Mouse (Mus musculus): Measurements from ENCODE around the gene Atg2a. TPM values are rescaled to one million over a fixed set of nuclear protein-coding genes. Genes with fewer than 3 reads are reported as not detected.
A peak's percentile ranks its signal among the peaks of the same experiment; 100 is the strongest.

The Atg2a gene
- polyA plus RNA-seq, 1 experiment, result 28.9 TPM

DNA sequence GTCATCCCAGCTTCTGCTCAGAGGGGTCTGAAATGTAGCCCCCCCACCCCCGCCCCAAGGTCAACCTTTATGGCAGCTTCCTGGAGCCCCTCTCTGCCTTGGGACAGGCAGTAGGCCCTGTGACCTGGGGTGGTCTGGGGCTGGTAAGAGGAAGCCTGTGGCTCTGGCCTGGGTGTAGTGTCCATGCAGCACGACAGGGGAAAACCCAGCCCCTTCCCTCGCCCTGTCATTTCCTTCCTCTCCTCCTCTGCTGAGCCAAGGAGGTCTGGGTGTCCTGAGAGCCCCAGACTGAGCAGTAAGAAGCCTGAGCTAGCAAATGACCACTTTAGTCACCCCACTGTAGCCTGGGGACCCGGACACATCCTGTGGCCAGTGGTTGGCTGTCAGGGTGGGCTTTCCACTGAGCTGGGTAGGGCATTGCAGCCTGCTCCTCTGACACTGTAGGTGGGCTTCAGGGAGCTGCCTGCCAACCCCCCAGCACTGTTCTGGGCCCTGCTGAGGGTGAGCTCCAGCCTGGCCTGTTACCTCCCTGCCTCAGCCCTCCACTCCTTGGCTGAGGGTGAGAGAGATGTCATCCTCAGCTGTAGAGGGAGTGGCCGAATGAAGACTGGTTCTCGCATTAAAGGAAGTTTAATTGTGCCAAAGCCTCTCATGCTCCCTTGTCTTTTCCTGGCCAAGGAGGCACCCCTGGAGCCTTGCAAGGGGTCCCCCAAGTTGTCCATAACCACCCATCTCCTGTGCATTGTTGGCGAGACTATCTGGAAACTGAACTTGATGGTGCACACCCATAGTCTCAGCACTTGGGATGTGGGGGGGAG lies 58.2 kb downstream of the Atg2a start:
- Histone ChIP-seq H3K4me3 (ENCODE audit: insufficient read depth, low read length) (no peak overlapping the region), H3K4me1 (ENCODE audit: control insufficient read depth, insufficient read depth, low read length) (no peaks in the 10 kb centered on the region), H3K27ac (ENCODE audit: insufficient read depth, low read length) (peak overlapping the region; percentile 42; the same call in 1 of the 2 replicates)
- TF ChIP-seq CTCF (IDR thresholded peaks at IDR 0.05; ENCODE audit: extremely low read depth, insufficient read depth, low read length) (no peak), POLR2A (IDR thresholded peaks at IDR 0.05; ENCODE audit: extremely low read depth, insufficient read depth, low read length) (no peak)

DNA sequence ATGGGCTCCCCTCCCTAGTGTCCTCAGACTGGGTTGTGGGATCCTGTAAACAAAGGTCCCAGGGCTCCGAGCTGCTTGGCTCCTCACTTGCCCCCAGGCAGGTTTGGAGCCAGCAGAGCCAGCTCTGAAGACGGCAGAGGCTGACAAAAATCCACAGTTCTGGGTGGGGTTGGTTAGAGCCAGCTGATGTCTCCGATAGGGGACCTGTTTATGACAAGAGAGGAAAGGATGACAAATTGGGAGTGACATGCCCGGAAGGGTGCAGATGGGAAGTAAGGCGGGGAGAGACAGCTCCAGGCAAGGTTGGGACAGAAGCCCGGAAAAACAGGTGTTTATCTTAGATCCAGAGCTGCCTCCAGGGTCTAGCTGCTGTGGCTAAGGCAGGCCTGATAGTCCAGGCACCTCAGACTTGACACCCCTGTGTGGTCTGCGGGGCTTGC lies 59.0 kb downstream of the Atg2a start:
- Histone ChIP-seq H3K4me3 (ENCODE audit: insufficient read depth, low read length) (no peak overlapping the region), H3K4me1 (ENCODE audit: control insufficient read depth, insufficient read depth, low read length) (no peaks in the 10 kb centered on the region), H3K27ac (ENCODE audit: insufficient read depth, low read length) (no peak overlapping the region)
- TF ChIP-seq CTCF (IDR thresholded peaks at IDR 0.05; ENCODE audit: extremely low read depth, insufficient read depth, low read length) (no peak), POLR2A (IDR thresholded peaks at IDR 0.05; ENCODE audit: extremely low read depth, insufficient read depth, low read length) (no peak)

- Histone ChIP-seq H3K27ac (ENCODE audit: insufficient read depth, low read length) (no peak overlapping the region), H3K4me1 (ENCODE audit: control insufficient read depth, insufficient read depth, low read length) (no peaks in the 10 kb centered on the region), H3K4me3 (ENCODE audit: insufficient read depth, low read length) (no peak overlapping the region)
- TF ChIP-seq POLR2A (IDR thresholded peaks at IDR 0.05; ENCODE audit: extremely low read depth, insufficient read depth, low read length), result no peak
- TF ChIP-seq CTCF (IDR thresholded peaks at IDR 0.05; ENCODE audit: extremely low read depth, insufficient read depth, low read length), result no peak
These were observed 60.6 kb downstream of the Atg2a start for GRCm38 (mm10) chr19:6302114-6302513.

DNA sequence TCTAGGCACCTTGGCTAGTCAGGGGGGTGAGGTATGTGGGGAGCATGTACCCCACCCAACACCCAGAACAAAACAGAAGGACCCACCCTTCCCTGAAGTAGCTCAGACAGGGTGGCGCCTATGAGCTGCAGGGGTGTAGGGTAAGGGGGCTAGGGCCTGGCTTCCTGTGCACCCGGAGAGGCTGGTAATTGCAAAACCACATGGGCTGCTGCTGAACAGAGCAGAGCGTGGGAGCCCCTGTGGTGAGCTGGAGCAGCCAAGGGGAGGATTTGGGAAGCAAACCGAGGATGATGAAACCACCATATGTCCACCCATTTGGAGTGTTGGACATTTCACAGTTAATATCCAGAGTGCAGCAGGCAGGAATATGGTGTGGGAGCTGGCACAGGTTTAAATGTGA lies 61.1 kb downstream of the Atg2a start:
- H3K27ac ChIP-seq (ENCODE audit: insufficient read depth, low read length), result no peak overlapping the region
- no peak for TF ChIP-seq CTCF (IDR thresholded peaks at IDR 0.05; ENCODE audit: extremely low read depth, insufficient read depth, low read length)
- TF ChIP-seq POLR2A (IDR thresholded peaks at IDR 0.05; ENCODE audit: extremely low read depth, insufficient read depth, low read length), result no peak
- no peaks in the 10 kb centered on the region for H3K4me1 ChIP-seq (ENCODE audit: control insufficient read depth, insufficient read depth, low read length)
- H3K4me3 ChIP-seq (ENCODE audit: insufficient read depth, low read length), result no peak overlapping the region

DNA sequence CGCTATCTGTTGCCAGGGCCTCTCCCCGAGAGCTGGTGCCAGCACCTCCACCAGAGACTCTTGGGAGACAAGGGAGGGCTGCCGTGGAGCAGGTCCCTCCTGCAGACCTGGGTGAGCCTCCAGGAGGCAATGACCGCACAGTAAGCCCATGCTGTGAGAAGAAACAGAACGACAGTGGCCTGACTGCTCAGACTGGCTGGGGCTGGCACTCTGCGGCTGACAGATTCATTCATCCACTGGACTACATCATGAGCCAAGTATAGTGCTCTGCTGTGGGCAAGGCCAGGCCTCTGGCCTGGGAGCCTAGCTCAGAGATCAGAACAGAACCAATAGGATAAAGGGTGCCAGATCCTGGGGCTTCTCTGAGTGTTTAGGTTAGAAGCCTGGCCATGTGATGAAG lies 62.4 kb downstream of the Atg2a start:
- Histone ChIP-seq H3K27ac (ENCODE audit: insufficient read depth, low read length) (no peak overlapping the region), H3K4me3 (ENCODE audit: insufficient read depth, low read length) (no peak overlapping the region), H3K4me1 (ENCODE audit: control insufficient read depth, insufficient read depth, low read length) (no peaks in the 10 kb centered on the region)
- no peak for TF ChIP-seq CTCF (IDR thresholded peaks at IDR 0.05; ENCODE audit: extremely low read depth, insufficient read depth, low read length)
- TF ChIP-seq POLR2A (IDR thresholded peaks at IDR 0.05; ENCODE audit: extremely low read depth, insufficient read depth, low read length), result no peak

DNA sequence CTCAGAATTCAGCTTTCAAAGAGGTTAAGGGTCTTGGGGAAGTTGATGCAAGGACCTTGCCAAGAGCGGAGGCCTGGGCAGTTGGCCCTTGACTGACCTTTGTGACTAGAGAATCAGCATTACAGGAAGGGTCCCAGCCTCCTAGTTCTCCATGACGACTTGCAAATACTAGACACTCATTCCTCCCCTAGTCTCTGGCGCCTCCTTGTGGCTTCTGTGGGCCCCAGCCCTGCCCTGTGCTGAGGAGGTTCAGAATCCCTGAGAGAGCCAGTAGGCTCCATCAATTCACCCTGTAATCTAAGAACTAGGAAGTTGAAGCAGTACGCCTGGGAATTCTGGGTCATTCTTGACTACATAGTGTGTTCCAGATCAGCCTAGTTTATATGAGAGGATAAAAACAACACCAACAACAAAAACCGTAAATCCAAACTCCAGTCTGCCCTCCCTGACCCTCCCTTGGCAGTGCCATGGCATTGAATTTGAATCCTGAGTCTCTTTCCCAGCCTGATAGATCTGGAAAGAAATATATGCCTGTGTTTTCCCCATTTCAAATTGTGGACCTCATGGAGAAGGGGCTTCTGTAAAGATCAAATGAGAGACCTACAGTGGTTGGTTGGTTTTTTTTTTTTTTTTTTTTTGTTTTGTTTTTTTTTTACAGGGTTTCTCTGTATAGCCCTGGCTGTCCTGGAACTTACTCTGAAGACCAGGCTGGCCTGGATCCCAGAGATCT lies 63.5 kb downstream of the Atg2a start:
- Histone ChIP-seq H3K27ac (ENCODE audit: insufficient read depth, low read length) (no peak overlapping the region), H3K4me3 (ENCODE audit: insufficient read depth, low read length) (no peak overlapping the region), H3K4me1 (ENCODE audit: control insufficient read depth, insufficient read depth, low read length) (no peaks in the 10 kb centered on the region)
- no peak for TF ChIP-seq POLR2A (IDR thresholded peaks at IDR 0.05; ENCODE audit: extremely low read depth, insufficient read depth, low read length)
- TF ChIP-seq CTCF (IDR thresholded peaks at IDR 0.05; ENCODE audit: extremely low read depth, insufficient read depth, low read length), result peak; percentile 95

DNA sequence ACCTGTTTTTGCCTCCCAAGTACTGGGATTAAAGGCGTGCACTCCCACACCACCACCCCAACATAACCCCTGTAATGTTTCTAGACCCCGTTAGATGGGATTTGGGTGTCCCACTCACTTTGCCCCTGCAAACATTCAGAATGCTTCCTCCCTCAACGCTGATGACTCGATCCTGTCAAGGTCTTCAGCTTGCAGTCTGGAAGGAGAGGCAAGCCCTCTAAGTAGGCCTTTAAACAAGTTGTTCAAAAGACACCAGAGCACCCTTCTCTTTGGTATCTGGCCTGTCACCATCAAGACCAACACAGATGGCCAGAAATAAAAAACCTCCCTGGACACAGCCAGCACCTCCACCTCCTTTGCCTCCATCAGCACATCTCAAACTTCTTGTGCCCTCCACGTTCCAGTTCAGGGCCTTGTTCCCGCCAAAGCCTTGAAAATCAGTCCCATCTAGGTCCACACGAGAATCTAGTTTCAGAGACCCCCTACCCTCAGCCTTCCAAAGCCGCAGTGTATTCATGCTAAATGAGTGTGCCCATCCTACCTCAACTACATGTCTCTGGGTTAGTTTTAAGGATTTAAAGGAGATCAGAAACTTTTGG lies 64.1 kb downstream of the Atg2a start:
- Histone ChIP-seq H3K4me3 (ENCODE audit: insufficient read depth, low read length) (no peak overlapping the region), H3K27ac (ENCODE audit: insufficient read depth, low read length) (no peak overlapping the region), H3K4me1 (ENCODE audit: control insufficient read depth, insufficient read depth, low read length) (no peaks in the 10 kb centered on the region)
- TF ChIP-seq CTCF (IDR thresholded peaks at IDR 0.05; ENCODE audit: extremely low read depth, insufficient read depth, low read length) (no peak), POLR2A (IDR thresholded peaks at IDR 0.05; ENCODE audit: extremely low read depth, insufficient read depth, low read length) (no peak)

DNA sequence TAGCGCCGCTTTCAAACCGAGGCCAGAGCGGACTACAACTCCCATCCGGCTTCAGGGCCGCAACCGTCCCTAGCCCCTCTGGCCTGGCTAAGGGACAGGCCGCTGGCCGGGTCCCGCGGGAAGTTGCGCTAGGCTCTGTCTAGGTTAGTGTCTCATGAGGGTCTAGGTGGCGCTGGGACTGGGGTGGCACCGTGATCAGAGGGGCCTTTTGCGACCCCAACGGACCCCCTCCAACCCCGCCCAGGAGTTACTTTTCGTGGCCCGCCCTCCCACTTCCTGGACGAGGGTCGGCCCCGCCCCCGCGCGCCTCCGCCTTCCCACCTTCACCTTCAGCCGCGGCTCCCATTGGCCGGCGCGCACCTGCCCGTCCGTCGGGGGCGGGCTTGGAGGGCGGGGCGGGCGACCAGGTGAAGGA lies 64.7 kb downstream of the Atg2a start, which contains the start of gene Cdc42bpg:
Cdc42bpg (plus strand) TSS at position 320 of the 415 bp plus-strand sequence.
- H3K4me1 ChIP-seq (ENCODE audit: control insufficient read depth, insufficient read depth, low read length), result no peaks in the 10 kb centered on the region
- 0 out of 2 replicates have a peak within 1 kb of the TSS, but pooled peaks have one; percentile 11 for H3K4me3 ChIP-seq (ENCODE audit: insufficient read depth, low read length)
- TF ChIP-seq POLR2A (IDR thresholded peaks at IDR 0.05; ENCODE audit: extremely low read depth, insufficient read depth, low read length) (no peak), CTCF (IDR thresholded peaks at IDR 0.05; ENCODE audit: extremely low read depth, insufficient read depth, low read length) (no peak)
- H3K27ac ChIP-seq (ENCODE audit: insufficient read depth, low read length), result no peak within 1 kb of the TSS

- Histone ChIP-seq H3K4me3 (ENCODE audit: insufficient read depth, low read length) (0 out of 2 replicates have a peak overlapping the region, but pooled peaks have one; percentile 11), H3K4me1 (ENCODE audit: control insufficient read depth, insufficient read depth, low read length) (no peaks in the 10 kb centered on the region), H3K27ac (ENCODE audit: insufficient read depth, low read length) (no peak overlapping the region)
- TF ChIP-seq POLR2A (IDR thresholded peaks at IDR 0.05; ENCODE audit: extremely low read depth, insufficient read depth, low read length) (no peak), CTCF (IDR thresholded peaks at IDR 0.05; ENCODE audit: extremely low read depth, insufficient read depth, low read length) (peak; percentile 30; the same call in 1 of the 2 replicates)
These were observed 65.1 kb downstream of the Atg2a start for GRCm38 (mm10) chr19:6306586-6306985.
